Mouse (Mus musculus) heart, embryonic 10.5 days (tissue): Measurements from ENCODE around the gene Mrpl41. TPM values are rescaled to one million over a fixed set of nuclear protein-coding genes. Genes with fewer than 3 reads are reported as not detected.

Source experiments
- DNase-seq: peaks from one replicate; pipeline ENCODE4 v3.0.0-alpha.2; 2017; ENCODE audit warnings: low spot score
- H3K27ac ChIP-seq: fragments of 300-500 bp; sonication (generic); 2 replicates; pipeline ENCODE4 v1.5.1; 2016; ENCODE audit warnings: mild to moderate bottlenecking
- H3K27me3 ChIP-seq: fragments of 300-500 bp; sonication (generic); 2 replicates; pipeline ENCODE4 v1.6.1; 2016; ENCODE audit warnings: mild to moderate bottlenecking; ENCODE audit not compliant: poor library complexity, insufficient read depth, severe bottlenecking
- H3K36me3 ChIP-seq: fragments of 300-500 bp; sonication (generic); 2 replicates; pipeline ENCODE4 v1.6.1; 2016; ENCODE audit warnings: mild to moderate bottlenecking, moderate library complexity
- H3K4me1 ChIP-seq: fragments of 300-500 bp; sonication (generic); 2 replicates; pipeline ENCODE4 v1.6.1; 2016; ENCODE audit warnings: mild to moderate bottlenecking
- H3K4me3 ChIP-seq: fragments of 300-500 bp; sonication (generic); 2 replicates; pipeline ENCODE4 v1.5.1; 2016; ENCODE audit warnings: mild to moderate bottlenecking, moderate library complexity
- H3K9me3 ChIP-seq: fragments of 300-500 bp; sonication (generic); 2 replicates; pipeline ENCODE4 v1.6.1; 2016; ENCODE audit warnings: mild to moderate bottlenecking, moderate library complexity
- WGBS: fragments of 180-500 bp; shearing (Covaris S2); methylation state at CpG from one replicate; pipeline ENCODE4 v1.1.7; 2016; 5-methylcytosine and 5-hydroxymethylcytosine counted together
- microRNA-seq: library from miRNA; unstranded; fragments of <30 nt; microRNA quantifications from one replicate; pipeline ENCODE4, GENCODE M21; 2017
- polyA plus RNA-seq: library from polyadenylated mRNA; unstranded; fragments of >200 nt; fragmentation: Nextera tagmentation; extraction: Ambion mirVana; gene quantifications from 2 replicates; pipeline ENCODE4 v1.2.1, GENCODE M21; 2016

The Mrpl41 gene
- polyA plus RNA-seq, 1 experiment from 2014 or later: 132 TPM

- 70% methylated on average over 4 of the region's 4 CpGs for WGBS
- Histone ChIP-seq H3K4me3 (no peak overlapping the region), H3K36me3 (no peaks in the 10 kb centered on the region), H3K4me1 (peaks cover 11% of the 10 kb centered on the region; the same call in 1 of the 2 replicates), H3K9me3 (no peaks in the 10 kb centered on the region), H3K27me3 (peaks cover 8% of the 10 kb centered on the region), H3K27ac (peak overlapping the region; percentile 29; the same call in 1 of the 2 replicates)
- no peak for DNase-seq
These were observed 47.0 kb downstream of the Mrpl41 start for GRCm38 (mm10) chr2:24927810-24928479.

- Histone ChIP-seq H3K27ac (no peak overlapping the region), H3K36me3 (no peaks in the 10 kb centered on the region), H3K4me1 (peaks cover 11% of the 10 kb centered on the region; the same call in 1 of the 2 replicates), H3K27me3 (peaks cover 8% of the 10 kb centered on the region), H3K9me3 (no peaks in the 10 kb centered on the region), H3K4me3 (no peak overlapping the region)
- WGBS: 55% methylated on average over 7 of the region's 7 CpGs
- no peak for DNase-seq
These were observed 47.9 kb downstream of the Mrpl41 start for GRCm38 (mm10) chr2:24926965-24927358.

GRCm38 (mm10) chr2:24926345-24926964 is 48.4 kb downstream of the Mrpl41 start:
- DNase-seq: no peak
- Histone ChIP-seq H3K36me3 (no peaks in the 10 kb centered on the region), H3K27me3 (peaks cover 8% of the 10 kb centered on the region), H3K27ac (no peak overlapping the region), H3K4me3 (no peak overlapping the region), H3K4me1 (peaks cover 11% of the 10 kb centered on the region; the same call in 1 of the 2 replicates), H3K9me3 (no peaks in the 10 kb centered on the region)
- WGBS: 82% methylated on average over 9 of the region's 9 CpGs

- Histone ChIP-seq H3K9me3 (no peaks in the 10 kb centered on the region), H3K36me3 (no peaks in the 10 kb centered on the region), H3K4me1 (peaks cover 11% of the 10 kb centered on the region; the same call in 1 of the 2 replicates), H3K4me3 (no peak overlapping the region), H3K27ac (no peak overlapping the region), H3K27me3 (peaks cover 8% of the 10 kb centered on the region)
- DNase-seq: no peak
- 77% methylated on average over 8 of the region's 8 CpGs for WGBS
These were observed 49.6 kb downstream of the Mrpl41 start for GRCm38 (mm10) chr2:24925284-24925683.

Small RNA genes within 50 kb of the gene (microRNA-seq; reads per million reads assigned to microRNA genes)
- gene Gm22875: not detected

Other genes starting within 250 kb of the Mrpl41 start
- 0.21 and 0.57 TPM in 2 replicates for gene Cacna1b, start 211.9 kb downstream of the Mrpl41 start, polyA plus RNA-seq
- 73.0 and 85.4 TPM in 2 replicates for gene Ehmt1, start 55.5 kb downstream of the Mrpl41 start, polyA plus RNA-seq
- 15.3 and 19.5 TPM in 2 replicates for gene Arrdc1, start 39.8 kb downstream of the Mrpl41 start, polyA plus RNA-seq
- gene Zmynd19, start 25.3 kb downstream of the Mrpl41 start, polyA plus RNA-seq: 16.8 and 20.8 TPM in 2 replicates
- gene Dph7, start 12.7 kb downstream of the Mrpl41 start, polyA plus RNA-seq: 20.1 and 27.6 TPM in 2 replicates
- 7.9 and 9.3 TPM in 2 replicates for gene Pnpla7, start 935 bp upstream of the Mrpl41 start, polyA plus RNA-seq
- 52.2 and 53.2 TPM in 2 replicates for gene Nsmf, start 79.3 kb upstream of the Mrpl41 start, polyA plus RNA-seq
- gene Entpd8, start 105.2 kb upstream of the Mrpl41 start, polyA plus RNA-seq: 0.13 TPM in 1 of 2 replicates, not detected in the other
- 0.14 TPM in 1 of 2 replicates, not detected in the other for gene Noxa1, start 120.1 kb upstream of the Mrpl41 start, polyA plus RNA-seq
- gene Nrarp, start 205.7 kb upstream of the Mrpl41 start, polyA plus RNA-seq: 5.7 and 5.9 TPM in 2 replicates
- gene Tor4a, start 221.8 kb upstream of the Mrpl41 start, polyA plus RNA-seq: 7.7 and 8.4 TPM in 2 replicates
- gene Nelfb, start 236.4 kb upstream of the Mrpl41 start, polyA plus RNA-seq: 90.9 and 99.8 TPM in 2 replicates
- 0.10 TPM in 1 of 2 replicates, not detected in the other for gene Stpg3, start 239.5 kb upstream of the Mrpl41 start, polyA plus RNA-seq
- 0.92 TPM in 1 of 2 replicates, not detected in the other for gene Fam166a, start 243.6 kb upstream of the Mrpl41 start, polyA plus RNA-seq
- 544 and 610 TPM in 2 replicates for gene Tubb4b, start 249.6 kb upstream of the Mrpl41 start, polyA plus RNA-seq